Mouse (Mus musculus): Measurements from ENCODE around the gene Lrriq1. TPM values are rescaled to one million over a fixed set of nuclear protein-coding genes. Genes with fewer than 3 reads are reported as not detected.

The Lrriq1 gene
- polyA plus RNA-seq, 1 experiment = not detected

DNA sequence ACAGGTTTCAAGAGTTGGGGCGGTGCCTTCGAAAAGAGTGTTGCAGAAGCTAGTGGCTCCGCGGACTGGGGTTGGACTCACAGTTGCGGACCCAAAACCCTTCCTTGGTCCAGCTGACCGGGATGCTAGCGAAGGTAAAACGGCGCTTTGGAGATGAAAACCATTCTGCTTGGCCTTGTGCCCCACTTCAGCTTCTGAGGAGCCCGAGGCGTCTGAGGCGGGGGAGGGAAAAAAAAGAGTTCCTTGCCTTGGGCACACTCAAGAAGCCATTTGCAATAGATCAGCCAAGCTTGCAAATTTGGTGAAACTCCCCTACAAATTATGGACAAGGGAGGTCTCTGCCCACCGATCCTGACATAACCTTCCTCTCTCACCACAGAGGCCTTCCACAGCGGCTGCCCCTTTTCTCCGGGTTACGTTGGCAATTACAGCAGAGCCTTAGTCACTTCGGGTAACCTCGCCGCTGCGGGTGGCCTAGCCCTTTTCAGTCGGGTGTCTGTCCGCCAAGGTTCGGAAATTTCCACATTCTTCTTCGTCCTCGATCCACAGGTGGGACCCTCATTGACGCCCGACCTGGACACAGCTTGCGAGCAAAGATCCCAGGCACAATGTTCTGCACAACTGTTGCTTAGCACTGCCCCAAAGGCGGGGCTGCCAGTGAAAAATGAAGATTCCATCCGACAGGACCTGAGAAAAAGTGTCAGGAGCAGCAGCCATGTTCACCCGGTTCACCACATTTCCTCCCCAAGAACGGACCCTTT, 206.2 kb downstream of the Lrriq1 start, which contains the start of gene Alx1:
Gene Alx1 (minus strand): TSS at position 486 of the 761 bp plus-strand sequence.
- Histone ChIP-seq H3K4me1 (peaks cover 17% of the 10 kb centered on the region), H3K27me3 (replicated peaks) (peaks cover 78% of the 10 kb centered on the region), H3K36me3 (replicated peaks; ENCODE audit: low read length) (no peaks in the 10 kb centered on the region), H3K4me3 (replicated peaks) (no peak within 1 kb of the TSS), H3K9me3 (peaks cover 19% of the 10 kb centered on the region)
- TF ChIP-seq FLI1 (IDR thresholded peaks at IDR 0.05; ENCODE audit: low read length) = no peak
- TF ChIP-seq GATA1 (IDR thresholded peaks at IDR 0.05; ENCODE audit: borderline replicate concordance, low read length) = no peak

DNA sequence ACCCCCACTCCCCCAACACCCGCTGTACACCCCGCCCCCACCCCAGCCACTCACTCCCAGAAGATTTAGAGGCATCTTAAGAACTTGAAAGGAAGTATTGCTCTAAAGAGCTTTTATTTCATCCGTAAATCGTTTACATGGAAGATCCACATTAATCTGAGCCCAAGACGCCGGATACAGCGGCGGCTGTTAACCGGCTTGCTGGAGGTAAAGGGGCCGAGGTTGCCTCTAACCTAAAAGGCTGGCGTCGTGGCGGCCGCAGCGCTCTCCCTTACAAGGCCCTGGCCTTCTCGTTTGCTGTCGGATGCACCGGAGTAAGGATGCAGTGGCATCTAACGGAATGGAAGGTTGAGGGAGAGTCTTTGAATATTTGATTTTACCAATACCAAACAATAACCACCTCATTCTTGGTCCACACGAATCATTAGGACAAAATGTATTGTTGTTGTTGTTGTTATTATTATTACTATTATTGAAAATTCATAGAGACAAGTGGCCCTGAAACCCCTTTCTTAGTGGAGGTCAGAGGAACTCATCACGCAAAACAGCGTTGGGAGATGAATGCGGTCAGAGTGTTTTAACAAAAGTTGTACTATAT, 206.9 kb downstream of the Lrriq1 start:
- TF ChIP-seq GATA1 (IDR thresholded peaks at IDR 0.05; ENCODE audit: borderline replicate concordance, low read length) = no peak
- no peak for TF ChIP-seq FLI1 (IDR thresholded peaks at IDR 0.05; ENCODE audit: low read length)
- Histone ChIP-seq H3K27me3 (replicated peaks) (peaks cover 73% of the 10 kb centered on the region), H3K4me3 (replicated peaks) (no peak overlapping the region)

DNA sequence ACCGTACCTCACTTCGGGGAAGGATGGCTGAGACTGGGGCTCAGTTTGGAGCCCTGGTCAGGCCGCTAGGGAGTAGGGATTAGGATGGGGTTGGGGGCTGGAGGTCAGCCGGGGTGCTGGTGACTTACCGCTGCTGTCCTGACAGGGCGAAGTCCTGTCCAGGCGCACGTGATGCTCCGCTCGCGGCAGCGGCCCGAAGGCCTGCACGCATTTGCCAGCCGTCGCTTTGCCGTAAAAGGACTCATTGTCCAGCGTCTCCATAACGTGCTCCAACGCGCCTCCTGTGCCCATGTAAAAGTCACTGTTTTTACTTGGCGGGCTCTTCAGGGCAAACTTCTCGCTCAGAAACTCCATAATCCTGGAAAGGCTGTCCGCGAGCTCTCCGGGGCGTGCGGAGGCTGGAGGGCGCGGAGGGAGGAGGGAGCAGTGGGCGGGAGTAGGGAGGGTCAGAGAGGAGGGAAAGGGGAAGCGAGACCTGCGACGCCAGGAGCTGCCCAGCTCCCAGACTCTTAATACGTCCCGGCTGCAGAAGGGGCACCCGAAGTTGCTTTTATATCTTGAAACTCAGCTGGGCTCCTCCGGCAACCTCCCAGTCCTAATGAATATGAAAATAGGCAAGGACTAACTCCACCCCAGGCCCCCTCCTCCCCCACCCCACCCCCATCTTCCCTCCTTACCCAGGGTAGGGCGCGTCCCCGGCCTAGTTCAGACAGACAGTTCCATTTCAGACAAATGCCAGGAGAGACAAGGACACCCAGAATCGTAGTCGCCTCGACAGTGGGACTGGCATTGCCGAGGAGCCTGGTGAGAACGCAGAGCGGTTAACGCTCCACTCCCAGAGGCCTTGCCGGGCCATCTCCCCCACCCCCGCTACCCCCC, 207.6 kb downstream of the Lrriq1 start:
- Histone ChIP-seq H3K4me3 (replicated peaks) (peak overlapping the region; percentile 87), H3K4me1 (peaks cover 17% of the 10 kb centered on the region), H3K27me3 (replicated peaks) (peaks cover 72% of the 10 kb centered on the region), H3K9me3 (peaks cover 19% of the 10 kb centered on the region), H3K36me3 (replicated peaks; ENCODE audit: low read length) (no peaks in the 10 kb centered on the region)
- no peak for TF ChIP-seq GATA1 (IDR thresholded peaks at IDR 0.05; ENCODE audit: borderline replicate concordance, low read length)
- no peak for TF ChIP-seq FLI1 (IDR thresholded peaks at IDR 0.05; ENCODE audit: low read length)

More for the DNA sequence above, 206.9 kb downstream of the Lrriq1 start:
- Histone ChIP-seq H3K9me3 (peaks cover 19% of the 10 kb centered on the region), H3K36me3 (replicated peaks; ENCODE audit: low read length) (no peaks in the 10 kb centered on the region), H3K4me1 (peaks cover 17% of the 10 kb centered on the region)

DNA sequence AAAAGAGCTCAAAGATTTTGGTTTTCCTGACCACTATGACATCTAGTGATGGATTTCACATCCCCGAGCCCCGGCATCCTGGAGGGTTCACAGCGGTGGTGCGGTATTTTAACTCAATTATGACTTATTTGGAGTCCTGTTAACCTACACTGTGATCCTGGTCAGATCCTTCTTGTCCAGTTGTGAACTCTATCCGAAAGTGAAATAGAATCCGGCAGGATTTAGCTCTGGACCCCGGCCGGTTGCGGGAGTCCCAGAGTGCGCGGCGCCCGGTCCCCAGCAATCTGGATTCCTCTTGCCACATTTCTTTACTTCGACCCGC, 208.2 kb downstream of the Lrriq1 start:
- H3K4me3 ChIP-seq (replicated peaks) = peak overlapping the region; percentile 87

DNA sequence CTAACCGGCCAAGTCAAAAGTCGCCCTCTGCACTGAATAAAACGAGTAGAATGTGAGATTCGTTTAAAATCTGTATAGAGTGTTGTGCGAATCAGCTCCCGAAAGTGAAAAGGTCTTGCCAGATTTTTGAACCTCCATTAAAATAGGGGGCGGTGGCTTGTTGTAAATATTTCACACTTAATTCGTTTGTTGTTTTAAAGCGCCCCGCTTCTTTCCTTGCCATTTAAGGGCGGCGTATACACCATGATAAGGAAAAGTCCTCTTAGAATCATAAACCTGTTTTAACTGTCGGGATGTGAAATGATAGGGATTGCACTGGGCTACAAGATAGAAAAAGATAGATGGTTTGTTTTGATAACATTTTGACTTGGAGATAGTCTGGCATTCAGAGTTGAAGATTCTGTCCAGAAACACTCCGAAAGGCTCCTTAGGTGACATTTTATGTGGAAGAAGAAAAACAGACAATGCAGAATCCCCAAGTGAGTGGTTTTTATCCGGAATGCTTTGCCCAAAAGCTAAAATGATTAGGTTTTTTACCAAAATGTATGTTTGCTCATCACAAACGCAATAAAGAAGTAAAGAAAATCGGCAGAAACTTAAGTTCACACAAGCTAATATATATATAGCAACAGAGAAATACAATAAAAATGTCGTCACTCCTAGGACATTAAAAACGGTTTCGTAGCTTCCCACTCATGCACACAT, 208.7 kb downstream of the Lrriq1 start:
- H3K27me3 ChIP-seq (replicated peaks) = peaks cover 66% of the 10 kb centered on the region
- H3K36me3 ChIP-seq (replicated peaks; ENCODE audit: low read length) = no peaks in the 10 kb centered on the region
- no peak for TF ChIP-seq GATA1 (IDR thresholded peaks at IDR 0.05; ENCODE audit: borderline replicate concordance, low read length)
- no peak for TF ChIP-seq FLI1 (IDR thresholded peaks at IDR 0.05; ENCODE audit: low read length)
- peaks cover 19% of the 10 kb centered on the region for H3K9me3 ChIP-seq
- H3K4me3 ChIP-seq (replicated peaks) = no peak overlapping the region
- peaks cover 17% of the 10 kb centered on the region for H3K4me1 ChIP-seq

More for the DNA sequence above, 208.2 kb downstream of the Lrriq1 start:
- Histone ChIP-seq H3K9me3 (peaks cover 19% of the 10 kb centered on the region), H3K4me1 (peaks cover 17% of the 10 kb centered on the region), H3K36me3 (replicated peaks; ENCODE audit: low read length) (no peaks in the 10 kb centered on the region), H3K27me3 (replicated peaks) (peaks cover 67% of the 10 kb centered on the region)
- TF ChIP-seq FLI1 (IDR thresholded peaks at IDR 0.05; ENCODE audit: low read length) = no peak
- TF ChIP-seq GATA1 (IDR thresholded peaks at IDR 0.05; ENCODE audit: borderline replicate concordance, low read length) = no peak

DNA sequence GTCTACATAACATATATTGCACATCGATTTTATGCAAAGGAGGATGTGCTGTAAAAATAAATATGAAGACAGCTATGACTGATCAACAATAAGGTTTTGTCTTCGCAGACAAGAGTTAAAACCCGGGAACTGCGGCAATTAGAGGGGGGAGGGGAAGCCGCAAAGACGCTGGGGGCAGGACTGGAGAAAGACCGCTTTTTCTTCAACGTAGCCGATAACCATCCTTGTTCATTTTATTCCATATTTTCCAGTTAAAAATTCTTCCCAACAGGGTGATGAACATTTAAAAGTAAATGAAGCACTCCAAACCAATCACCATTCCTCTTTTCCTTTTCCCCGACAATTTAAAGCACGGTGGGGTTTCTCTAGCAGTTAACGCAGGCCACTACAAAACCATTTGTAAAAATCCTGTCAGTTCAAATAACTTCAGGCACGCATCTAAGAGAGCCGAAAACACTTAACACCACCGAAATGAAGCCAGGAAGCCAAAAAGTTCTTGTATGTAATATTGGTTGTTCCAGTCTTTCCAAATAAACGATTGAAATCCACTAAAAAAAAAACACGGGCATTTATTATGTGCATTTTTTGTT, 209.4 kb downstream of the Lrriq1 start:
- Histone ChIP-seq H3K36me3 (replicated peaks; ENCODE audit: low read length) (no peaks in the 10 kb centered on the region), H3K4me3 (replicated peaks) (no peak overlapping the region), H3K27me3 (replicated peaks) (peaks cover 61% of the 10 kb centered on the region), H3K4me1 (peaks cover 17% of the 10 kb centered on the region), H3K9me3 (peaks cover 19% of the 10 kb centered on the region)
- TF ChIP-seq FLI1 (IDR thresholded peaks at IDR 0.05; ENCODE audit: low read length) (no peak), GATA1 (IDR thresholded peaks at IDR 0.05; ENCODE audit: borderline replicate concordance, low read length) (no peak)

DNA sequence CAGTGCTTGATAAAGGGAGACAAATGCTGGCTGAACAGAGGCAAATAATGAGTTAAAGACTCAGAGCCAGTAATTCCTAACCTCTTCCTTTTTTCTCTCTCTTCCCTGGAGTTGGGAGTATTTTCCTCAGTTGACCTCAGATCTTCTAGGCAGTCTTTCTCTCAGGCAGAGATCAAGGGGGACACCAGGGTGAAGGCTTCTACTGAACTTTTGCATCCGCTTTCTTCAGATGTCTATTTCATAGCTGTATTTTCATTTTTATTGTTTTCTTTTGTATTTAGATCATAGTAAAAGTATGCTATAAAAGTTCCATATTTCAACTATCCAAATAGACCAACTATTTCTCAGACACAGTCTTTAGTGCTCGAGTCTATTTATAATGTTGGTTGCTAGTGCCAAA, 233.6 kb downstream of the Lrriq1 start:
- H3K4me3 ChIP-seq (replicated peaks) = no peak overlapping the region
- H3K4me1 ChIP-seq = no peaks in the 10 kb centered on the region
- H3K27me3 ChIP-seq (replicated peaks) = no peaks in the 10 kb centered on the region
- no peaks in the 10 kb centered on the region for H3K9me3 ChIP-seq
- no peak for TF ChIP-seq GATA1 (IDR thresholded peaks at IDR 0.05; ENCODE audit: borderline replicate concordance, low read length)
- no peak for TF ChIP-seq FLI1 (IDR thresholded peaks at IDR 0.05; ENCODE audit: low read length)
- no peaks in the 10 kb centered on the region for H3K36me3 ChIP-seq (replicated peaks; ENCODE audit: low read length)

DNA sequence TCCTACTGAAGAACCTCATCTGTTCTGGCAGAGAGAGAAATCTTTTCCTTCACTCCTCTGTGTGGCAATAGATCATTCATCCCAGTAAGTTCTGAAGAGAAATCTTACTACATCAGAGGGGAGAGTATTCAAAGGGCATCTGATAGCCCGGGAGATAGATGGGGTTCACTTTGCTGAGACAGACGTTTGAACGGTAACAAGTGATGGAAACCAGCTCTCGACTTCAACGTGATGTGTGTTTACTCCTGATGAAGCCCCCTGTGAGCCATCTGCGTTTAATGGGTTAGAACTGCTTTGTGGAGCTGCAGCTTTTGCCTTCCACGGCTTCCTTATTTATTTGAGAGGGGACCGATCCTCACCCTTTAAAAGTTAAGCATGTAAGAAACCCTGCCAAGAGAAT, 235.2 kb downstream of the Lrriq1 start:
- TF ChIP-seq FLI1 (IDR thresholded peaks at IDR 0.05; ENCODE audit: low read length) = no peak
- no peak for TF ChIP-seq GATA1 (IDR thresholded peaks at IDR 0.05; ENCODE audit: borderline replicate concordance, low read length)
- Histone ChIP-seq H3K4me1 (no peaks in the 10 kb centered on the region), H3K36me3 (replicated peaks; ENCODE audit: low read length) (no peaks in the 10 kb centered on the region), H3K27me3 (replicated peaks) (no peaks in the 10 kb centered on the region), H3K9me3 (no peaks in the 10 kb centered on the region), H3K4me3 (replicated peaks) (no peak overlapping the region)

DNA sequence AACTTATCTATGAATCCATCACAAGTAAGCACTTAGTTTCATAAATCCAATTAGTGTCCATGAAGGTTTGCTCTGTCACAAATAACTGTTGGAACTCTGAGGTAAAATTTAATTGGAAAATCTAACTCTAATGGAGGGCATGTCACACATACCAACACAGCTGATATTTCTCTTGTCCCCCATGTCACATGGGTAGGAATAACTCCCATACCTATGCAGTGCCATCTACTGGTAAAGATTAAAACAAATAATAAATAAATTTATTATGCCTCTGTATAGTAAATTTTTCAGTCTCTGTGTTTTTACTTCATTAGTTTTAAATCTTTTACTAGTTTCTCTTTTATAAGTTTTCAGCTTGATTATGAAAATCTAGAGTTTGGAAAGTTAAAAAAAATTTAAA, 236.5 kb downstream of the Lrriq1 start:
- no peaks in the 10 kb centered on the region for H3K4me1 ChIP-seq
- H3K36me3 ChIP-seq (replicated peaks; ENCODE audit: low read length) = no peaks in the 10 kb centered on the region
- no peaks in the 10 kb centered on the region for H3K9me3 ChIP-seq
- H3K4me3 ChIP-seq (replicated peaks) = no peak overlapping the region
- TF ChIP-seq FLI1 (IDR thresholded peaks at IDR 0.05; ENCODE audit: low read length) (no peak), GATA1 (IDR thresholded peaks at IDR 0.05; ENCODE audit: borderline replicate concordance, low read length) (no peak)
- no peaks in the 10 kb centered on the region for H3K27me3 ChIP-seq (replicated peaks)

Other genes with a start within 250 kb of the Lrriq1 start
- not detected in 2 replicates for gene Alx1, start 206.1 kb downstream of the Lrriq1 start, polyA plus RNA-seq (2012; ENCODE audit: insufficient read depth, low replicate concordance)
- gene Slc6a15, start 131.5 kb upstream of the Lrriq1 start, polyA plus RNA-seq (2012; ENCODE audit: insufficient read depth, low replicate concordance) = not detected in 2 replicates